Mouse (Mus musculus): ENCODE data around the gene Defa35. TPM values are rescaled to one million over a fixed set of nuclear protein-coding genes. Genes with fewer than 3 reads are reported as not detected.
A peak's percentile ranks its signal among the peaks of the same experiment; 100 is the strongest.
"Not testable (repeated sequence)": the region's sequence is repeated elsewhere in the genome, so short reads cannot be mapped to it uniquely, and the experiment has no call there.

Gene Defa35
- polyA plus RNA-seq (2015; fragmentation: Nextera tagmentation; extraction: Ambion mirVana), result not detected in 2 replicates

GRCm38 (mm10) chr8:21064738-21065137, at the start of gene Defa35:
Defa35 (plus strand) TSS chr8:21065038.
- H3K9me3 ChIP-seq (replicated peaks; ENCODE audit: low read length); H3K4me1 ChIP-seq (replicated peaks; ENCODE audit: insufficient read depth, low read length); H3K9ac ChIP-seq (ENCODE audit: low read depth, low read length); H3K4me2 ChIP-seq (ENCODE audit: low read length); DNase-seq (ENCODE audit: low spot score); H3K36me3 ChIP-seq (ENCODE audit: insufficient read depth, low read length); H3K4me3 ChIP-seq (replicated peaks; ENCODE audit: low read depth, low read length); H3K27me3 ChIP-seq (ENCODE audit: insufficient read depth, low read length); H3K27ac ChIP-seq; ATAC-seq (replicated peaks; ENCODE audit: low FRiP score, low read depth): not testable (repeated sequence)
- 81% methylated on average over 1 of the region's 1 CpGs for WGBS

DNA sequence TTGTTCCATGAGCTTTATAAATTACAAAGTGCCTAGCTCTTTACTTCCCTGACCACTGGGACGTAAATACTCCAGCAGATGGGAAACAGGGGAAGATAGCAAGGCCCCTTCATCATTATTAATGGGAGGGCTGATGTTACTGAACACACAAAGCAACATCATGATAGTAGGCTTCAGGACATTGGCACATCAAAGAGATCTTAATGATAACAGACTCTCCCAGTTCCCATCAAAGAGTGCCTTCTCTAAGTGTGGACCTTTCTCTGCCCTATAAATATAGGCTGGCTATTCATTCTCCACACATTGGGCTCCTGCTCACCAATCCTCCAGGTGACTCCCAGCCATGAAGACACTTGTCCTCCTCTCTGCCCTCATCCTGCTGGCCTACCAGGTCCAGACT, 39.6 kb upstream of the Defa35 start, which contains the start of gene Defa21:
TSS of gene Defa21 (plus strand) at position 301 of the 400 bp plus-strand sequence.
- not testable (repeated sequence) for DNase-seq (ENCODE audit: low spot score); H3K4me2 ChIP-seq (ENCODE audit: low read length); H3K9me3 ChIP-seq (replicated peaks; ENCODE audit: low read length); H3K4me1 ChIP-seq (replicated peaks; ENCODE audit: insufficient read depth, low read length); H3K9ac ChIP-seq (ENCODE audit: low read depth, low read length); H3K27me3 ChIP-seq (ENCODE audit: insufficient read depth, low read length); H3K36me3 ChIP-seq (ENCODE audit: insufficient read depth, low read length); H3K4me3 ChIP-seq (replicated peaks; ENCODE audit: low read depth, low read length); ATAC-seq (replicated peaks; ENCODE audit: low FRiP score, low read depth); H3K27ac ChIP-seq
- no CpG with 5 or more reads among the region's 1 CpGs for WGBS

DNA sequence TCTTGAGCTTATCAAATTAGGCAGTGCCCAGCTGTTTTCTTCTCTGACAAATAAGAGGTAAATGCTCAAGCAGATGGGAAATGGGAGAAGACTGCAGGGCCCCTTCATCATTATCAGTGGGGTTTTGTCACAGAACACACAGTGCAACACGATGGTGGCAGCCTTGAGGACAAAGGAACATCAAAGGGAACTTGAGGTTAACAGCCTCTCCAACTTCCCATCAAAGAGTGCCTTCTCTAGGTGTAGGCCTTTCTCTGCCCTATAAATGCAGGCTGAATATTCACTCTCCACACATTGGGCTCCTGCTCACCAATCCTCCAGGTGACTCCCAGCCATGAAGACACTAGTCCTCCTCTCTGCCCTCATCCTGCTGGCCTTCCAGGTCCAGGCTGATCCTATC, 10.1 kb upstream of the Defa35 start, which contains the start of gene Defa23:
TSS of gene Defa23 (plus strand) at position 301 of the 400 bp plus-strand sequence.
- H3K4me2 ChIP-seq (ENCODE audit: low read length); H3K36me3 ChIP-seq (ENCODE audit: insufficient read depth, low read length); H3K27me3 ChIP-seq (ENCODE audit: insufficient read depth, low read length); H3K9me3 ChIP-seq (replicated peaks; ENCODE audit: low read length); DNase-seq (ENCODE audit: low spot score); H3K4me1 ChIP-seq (replicated peaks; ENCODE audit: insufficient read depth, low read length); ATAC-seq (replicated peaks; ENCODE audit: low FRiP score, low read depth); H3K27ac ChIP-seq; H3K4me3 ChIP-seq (replicated peaks; ENCODE audit: low read depth, low read length); H3K9ac ChIP-seq (ENCODE audit: low read depth, low read length): not testable (repeated sequence)
- no CpG with 5 or more reads among the region's 1 CpGs for WGBS

- not testable (repeated sequence) for H3K27me3 ChIP-seq (ENCODE audit: insufficient read depth, low read length); H3K27ac ChIP-seq; H3K36me3 ChIP-seq (ENCODE audit: insufficient read depth, low read length); DNase-seq (ENCODE audit: low spot score); H3K4me3 ChIP-seq (replicated peaks; ENCODE audit: low read depth, low read length); H3K9ac ChIP-seq (ENCODE audit: low read depth, low read length); H3K4me2 ChIP-seq (ENCODE audit: low read length); ATAC-seq (replicated peaks; ENCODE audit: low FRiP score, low read depth); H3K9me3 ChIP-seq (replicated peaks; ENCODE audit: low read length); H3K4me1 ChIP-seq (replicated peaks; ENCODE audit: insufficient read depth, low read length)
Observed at GRCm38 (mm10) chr8:21084142-21084541, 19.3 kb downstream of the Defa35 start, which contains the start of gene Defa25. Defa25 (plus strand) TSS chr8:21084442.

DNA sequence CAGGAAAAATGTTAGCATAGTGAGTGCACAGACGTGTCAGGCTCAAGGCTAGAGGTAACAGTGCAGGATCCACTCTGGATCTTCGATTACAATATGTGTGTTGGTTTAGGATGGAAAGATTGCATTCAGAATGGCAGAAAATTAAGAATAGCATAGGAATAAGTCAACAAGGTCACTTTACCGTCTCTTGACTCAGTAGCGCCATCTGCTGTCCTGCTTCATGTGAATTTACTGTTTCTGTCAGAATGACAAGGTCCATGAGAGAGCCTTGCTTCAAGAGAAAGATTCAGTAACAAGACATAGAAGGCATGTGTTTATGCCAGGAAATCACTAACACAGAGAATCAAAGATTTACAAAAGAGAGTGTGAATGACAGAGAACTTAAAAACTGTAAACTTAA, 28.3 kb downstream of the Defa35 start:
- Histone ChIP-seq H3K27ac (no peak overlapping the region), H3K27me3 (ENCODE audit: insufficient read depth, low read length) (no peaks in the 10 kb centered on the region), H3K9me3 (replicated peaks; ENCODE audit: low read length) (no peaks in the 10 kb centered on the region), H3K9ac (ENCODE audit: low read depth, low read length) (no peak overlapping the region), H3K36me3 (ENCODE audit: insufficient read depth, low read length) (no peaks in the 10 kb centered on the region), H3K4me2 (ENCODE audit: low read length) (no peak overlapping the region), H3K4me3 (replicated peaks; ENCODE audit: low read depth, low read length) (no peak overlapping the region), H3K4me1 (replicated peaks; ENCODE audit: insufficient read depth, low read length) (no peaks in the 10 kb centered on the region)
- TF ChIP-seq CTCF (IDR thresholded peaks at IDR 0.05; ENCODE audit: low read depth), result peak; percentile 30; the same call in 1 of the 2 replicates
- DNase-seq (ENCODE audit: low spot score), result no peak
- ATAC-seq (replicated peaks; ENCODE audit: low FRiP score, low read depth), result no peak
- 51% methylated on average over 4 of the region's 4 CpGs for WGBS

- WGBS, result no CpG with 5 or more reads among the region's 2 CpGs
- ATAC-seq (replicated peaks; ENCODE audit: low FRiP score, low read depth), result not testable (repeated sequence)
Observed at GRCm38 (mm10) chr8:21095950-21096349, 31.1 kb downstream of the Defa35 start, which contains the start of gene Gm14851. Gm14851 (minus strand) TSS chr8:21096050.

More at GRCm38 (mm10) chr8:21095950-21096349, 31.1 kb downstream of the Defa35 start, which contains the start of gene Gm14851:
- H3K27ac ChIP-seq; H3K9me3 ChIP-seq (replicated peaks; ENCODE audit: low read length); H3K36me3 ChIP-seq (ENCODE audit: insufficient read depth, low read length); H3K4me3 ChIP-seq (replicated peaks; ENCODE audit: low read depth, low read length); DNase-seq (ENCODE audit: low spot score); H3K4me2 ChIP-seq (ENCODE audit: low read length); H3K27me3 ChIP-seq (ENCODE audit: insufficient read depth, low read length); H3K9ac ChIP-seq (ENCODE audit: low read depth, low read length); H3K4me1 ChIP-seq (replicated peaks; ENCODE audit: insufficient read depth, low read length): not testable (repeated sequence)

Other genes starting within 250 kb of the Defa35 start
- not detected in 2 replicates for gene Defb33, start 172.4 kb upstream of the Defa35 start, polyA plus RNA-seq (2015; fragmentation: Nextera tagmentation; extraction: Ambion mirVana)
- gene Gm15056, start 162.4 kb upstream of the Defa35 start, polyA plus RNA-seq (2015; fragmentation: Nextera tagmentation; extraction: Ambion mirVana), result not detected in 2 replicates
- gene Gm6040, start 143.0 kb upstream of the Defa35 start, polyA plus RNA-seq (2015; fragmentation: Nextera tagmentation; extraction: Ambion mirVana), result 0.13 TPM in 1 of 2 replicates, not detected in the other
- not detected in 2 replicates for gene AY761185, start 120.3 kb upstream of the Defa35 start, polyA plus RNA-seq (2015; fragmentation: Nextera tagmentation; extraction: Ambion mirVana)
- gene Defa21, start 39.5 kb upstream of the Defa35 start, polyA plus RNA-seq (2015; fragmentation: Nextera tagmentation; extraction: Ambion mirVana), result not detected in 2 replicates
- not detected in 2 replicates for gene Defa23, start 10.0 kb upstream of the Defa35 start, polyA plus RNA-seq (2015; fragmentation: Nextera tagmentation; extraction: Ambion mirVana)
- gene Defa25, start 19.4 kb downstream of the Defa35 start, polyA plus RNA-seq (2015; fragmentation: Nextera tagmentation; extraction: Ambion mirVana), result not detected in 2 replicates
- not detected in 2 replicates for gene Gm14851, start 31.0 kb downstream of the Defa35 start, polyA plus RNA-seq (2015; fragmentation: Nextera tagmentation; extraction: Ambion mirVana)
- not detected in 2 replicates for gene Defa30, start 69.6 kb downstream of the Defa35 start, polyA plus RNA-seq (2015; fragmentation: Nextera tagmentation; extraction: Ambion mirVana)
- gene Defa22, start 97.2 kb downstream of the Defa35 start, polyA plus RNA-seq (2015; fragmentation: Nextera tagmentation; extraction: Ambion mirVana), result not detected in 2 replicates
- not detected in 2 replicates for gene Defa31, start 126.6 kb downstream of the Defa35 start, polyA plus RNA-seq (2015; fragmentation: Nextera tagmentation; extraction: Ambion mirVana)
- gene Gm15293, start 136.5 kb downstream of the Defa35 start, polyA plus RNA-seq (2015; fragmentation: Nextera tagmentation; extraction: Ambion mirVana), result not detected in 2 replicates
- gene Gm15292, start 184.7 kb downstream of the Defa35 start, polyA plus RNA-seq (2015; fragmentation: Nextera tagmentation; extraction: Ambion mirVana), result not detected in 2 replicates